Mouse (Mus musculus) forebrain, postnatal 0 days (tissue): ENCODE measurements around the gene Qprt. TPM values are rescaled to one million over a fixed set of nuclear protein-coding genes. Genes with fewer than 3 reads are reported as not detected.
"Not testable (repeated sequence)": the region's sequence is repeated elsewhere in the genome, so short reads cannot be mapped to it uniquely, and the experiment has no call there.

ENCODE experiments used
- ATAC-seq: fragments of 200-750 bp; cut with Nextera tagmentation; 2 replicates; pipeline ENCODE4 v1.8.0; 2017; ENCODE audit warnings: mild to moderate bottlenecking, moderate library complexity
- DNase-seq: peaks from one replicate; pipeline ENCODE4 v3.0.0-alpha.2; 2015
- H3K27ac ChIP-seq: fragments of 300-500 bp; sonication (generic); 2 replicates; pipeline ENCODE4 v1.5.1; 2014; ENCODE audit warnings: low read depth, mild to moderate bottlenecking, antibody characterized with exemption, low read length, moderate library complexity, mixed read lengths
- H3K27me3 ChIP-seq: fragments of 300-500 bp; sonication (generic); 2 replicates; pipeline ENCODE4 v1.6.1; 2014; ENCODE audit warnings: mild to moderate bottlenecking, low read length, mixed read lengths; ENCODE audit not compliant: insufficient read depth
- H3K36me3 ChIP-seq: fragments of 300-500 bp; sonication (generic); 2 replicates; pipeline ENCODE4 v1.6.1; 2014; ENCODE audit warnings: mild to moderate bottlenecking, moderate library complexity; ENCODE audit not compliant: insufficient read depth
- H3K4me1 ChIP-seq: fragments of 300-500 bp; sonication (generic); 2 replicates; pipeline ENCODE4 v1.6.1; 2014; ENCODE audit warnings: antibody characterized with exemption; ENCODE audit not compliant: insufficient read depth
- H3K4me2 ChIP-seq: fragments of 300-500 bp; sonication (generic); 2 replicates; pipeline ENCODE4 v1.6.1; 2014; ENCODE audit warnings: low read depth, mild to moderate bottlenecking, moderate library complexity
- H3K4me3 ChIP-seq: fragments of 300-500 bp; sonication (generic); 2 replicates; pipeline ENCODE4 v1.5.1; 2014; ENCODE audit warnings: low read depth, low read length, mixed read lengths
- H3K9ac ChIP-seq: fragments of 300-500 bp; sonication (generic); 2 replicates; pipeline ENCODE4 v1.6.1; 2014; ENCODE audit warnings: mild to moderate bottlenecking
- H3K9me3 ChIP-seq: fragments of 300-500 bp; sonication (generic); 2 replicates; pipeline ENCODE4 v1.6.1; 2016; ENCODE audit warnings: low read length
- CTCF ChIP-seq: sonication (generic); IDR thresholded peaks from 2 replicates; pipeline ENCODE4 v1.5.1; 2016; ENCODE audit warnings: antibody characterized with exemption, control low read depth, low read depth
- WGBS: fragments of 180-500 bp; shearing (Covaris S2); extraction: QIAGEN DNeasy Blood & Tissue Kit; methylation state at CpG from one replicate; pipeline ENCODE4 v1.1.7; 2014; 5-methylcytosine and 5-hydroxymethylcytosine counted together
- polyA plus RNA-seq: library from polyadenylated mRNA; unstranded; fragments of >200 nt; fragmentation: Nextera tagmentation; extraction: Ambion mirVana; gene quantifications from 2 replicates; pipeline ENCODE4 v1.2.1, GENCODE M21; 2015
- total RNA-seq: library from RNA; depleted of rRNA; stranded (reverse); fragments of >200 nt; gene quantifications from 2 replicates; pipeline ENCODE4 v1.2.3, GENCODE M21; 2014

Gene Qprt
- total and polyA plus RNA-seq, 2 experiments from 2014 or later, result 0.84 to 0.90 TPM

- Histone ChIP-seq H3K27ac (no peak overlapping the region), H3K4me1 (no peaks in the 10 kb centered on the region), H3K36me3 (no peaks in the 10 kb centered on the region), H3K4me2 (no peak overlapping the region), H3K4me3 (no peak overlapping the region), H3K9me3 (no peaks in the 10 kb centered on the region), H3K27me3 (no peaks in the 10 kb centered on the region), H3K9ac (no peak overlapping the region)
- TF ChIP-seq CTCF, result no peak
- ATAC-seq (no peak), DNase-seq (no peak)
- 87% methylated on average over 3 of the region's 3 CpGs for WGBS
These were observed 33.9 kb downstream of the Qprt start for GRCm38 (mm10) chr7:127088083-127088482.

DNA sequence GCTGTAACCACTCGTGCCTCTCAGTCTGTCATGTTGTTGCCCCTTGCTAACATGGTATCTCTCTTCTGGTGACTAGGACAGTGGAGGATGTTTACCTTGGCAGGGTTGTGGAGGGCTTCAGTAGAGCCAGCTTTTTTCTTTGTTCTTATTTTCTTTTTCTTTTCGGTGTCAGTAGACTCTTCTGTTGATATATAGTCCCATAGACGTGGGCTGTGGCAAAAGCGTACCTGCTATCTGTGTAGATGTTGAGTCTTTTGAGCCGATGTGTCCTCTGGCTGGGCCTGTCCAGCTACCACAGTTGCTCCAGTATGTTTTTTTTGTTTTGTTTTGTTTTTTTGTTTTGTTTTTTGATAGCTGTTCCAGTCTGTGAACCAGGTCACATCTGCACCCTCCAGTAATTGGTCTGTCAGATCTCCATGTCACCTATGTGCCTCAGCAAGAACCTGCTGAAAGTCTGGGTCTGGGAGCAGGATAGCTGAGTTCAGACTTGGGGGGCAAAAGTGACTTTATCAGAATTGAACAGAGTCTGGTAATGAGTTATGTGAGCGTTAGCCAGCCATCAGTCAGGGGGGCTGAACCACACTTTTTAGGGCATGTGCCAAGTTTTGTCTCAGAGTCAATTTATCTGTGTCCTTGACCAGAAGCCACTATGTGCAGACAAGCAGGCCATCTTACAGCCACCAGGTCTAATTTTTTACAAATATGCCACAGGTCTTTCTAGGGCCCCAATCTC lies 34.6 kb downstream of the Qprt start, which contains the start of gene Zg16:
Zg16 (minus strand) TSS at position 51 of the 733 bp plus-strand sequence.
- H3K36me3 ChIP-seq, H3K4me1 ChIP-seq, H3K27me3 ChIP-seq, H3K27ac ChIP-seq, H3K9me3 ChIP-seq, H3K4me2 ChIP-seq, ATAC-seq, DNase-seq, H3K9ac ChIP-seq, H3K4me3 ChIP-seq: not testable (repeated sequence)
- WGBS, result 84% methylated on average over 6 of the region's 6 CpGs

- not testable (repeated sequence) for H3K4me2 ChIP-seq, H3K4me3 ChIP-seq, H3K27ac ChIP-seq, H3K9me3 ChIP-seq, H3K4me1 ChIP-seq, H3K27me3 ChIP-seq, DNase-seq, H3K9ac ChIP-seq, ATAC-seq, H3K36me3 ChIP-seq
- 79% methylated on average over 6 of the region's 6 CpGs for WGBS
These were observed 36.3 kb downstream of the Qprt start for GRCm38 (mm10) chr7:127085751-127086150.

DNA sequence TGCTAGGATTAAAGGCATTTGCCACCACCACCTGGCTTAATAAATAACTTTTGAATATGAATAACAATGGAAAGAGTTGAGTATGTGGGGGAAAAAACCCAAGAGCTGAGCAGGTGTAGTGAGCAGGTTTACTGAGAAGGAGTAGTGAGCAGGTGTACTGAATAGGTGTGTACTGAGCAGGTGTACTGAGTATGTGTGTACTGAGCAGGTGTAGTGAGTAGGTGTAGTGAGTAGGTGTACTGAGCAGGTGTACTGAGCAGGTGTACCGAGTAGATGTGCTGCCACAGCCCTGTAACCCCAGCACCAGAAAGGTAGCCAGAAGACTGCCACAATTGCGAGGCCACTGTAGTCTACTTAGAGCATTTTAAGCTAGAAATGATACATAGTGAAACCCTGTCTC lies 37.2 kb downstream of the Qprt start:
- H3K36me3 ChIP-seq, result no peaks in the 10 kb centered on the region
- H3K4me2 ChIP-seq, result no peak overlapping the region
- ATAC-seq, result no peak
- H3K9me3 ChIP-seq, result no peaks in the 10 kb centered on the region
- H3K27ac ChIP-seq, result no peak overlapping the region
- no peak for DNase-seq
- no peak overlapping the region for H3K4me3 ChIP-seq
- no peak overlapping the region for H3K9ac ChIP-seq
- no peak for TF ChIP-seq CTCF
- H3K27me3 ChIP-seq, result no peaks in the 10 kb centered on the region
- WGBS, result 85% methylated on average over 2 of the region's 2 CpGs
- no peaks in the 10 kb centered on the region for H3K4me1 ChIP-seq

- WGBS, result 90% methylated on average over 4 of the region's 4 CpGs
- Histone ChIP-seq H3K4me2 (no peak overlapping the region), H3K4me1 (no peaks in the 10 kb centered on the region), H3K4me3 (no peak overlapping the region), H3K27me3 (no peaks in the 10 kb centered on the region), H3K36me3 (no peaks in the 10 kb centered on the region), H3K9me3 (no peaks in the 10 kb centered on the region), H3K9ac (no peak overlapping the region), H3K27ac (no peak overlapping the region)
- ATAC-seq, result no peak
- TF ChIP-seq CTCF, result no peak
- no peak for DNase-seq
These were observed 38.3 kb downstream of the Qprt start for GRCm38 (mm10) chr7:127083689-127084088.

DNA sequence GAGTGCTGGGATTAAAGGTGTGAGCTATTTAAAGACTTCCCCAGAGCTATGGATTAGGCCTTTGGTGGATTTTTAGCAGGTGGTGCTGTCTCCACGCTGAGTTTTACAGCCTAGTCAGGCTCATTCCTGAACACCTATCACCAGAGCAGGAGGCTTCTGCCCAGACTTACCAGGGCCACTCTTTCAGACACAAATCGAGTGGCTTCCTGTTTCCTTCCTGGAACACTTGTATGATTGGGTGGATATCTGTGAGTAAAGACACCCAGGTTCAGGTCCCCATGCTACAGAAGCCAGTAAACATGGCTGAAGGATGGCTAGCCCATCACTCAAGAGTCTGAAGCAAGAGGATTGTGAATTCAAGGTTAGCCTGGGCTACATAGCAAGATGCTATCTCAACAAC lies 39.0 kb downstream of the Qprt start:
- Histone ChIP-seq H3K4me1 (no peaks in the 10 kb centered on the region), H3K9me3 (no peaks in the 10 kb centered on the region), H3K27ac (no peak overlapping the region), H3K36me3 (no peaks in the 10 kb centered on the region), H3K9ac (no peak overlapping the region), H3K4me2 (no peak overlapping the region), H3K4me3 (no peak overlapping the region), H3K27me3 (no peaks in the 10 kb centered on the region)
- no peak for TF ChIP-seq CTCF
- 64% methylated on average over 2 of the region's 2 CpGs for WGBS
- ATAC-seq (no peak), DNase-seq (no peak)

- Histone ChIP-seq H3K36me3 (no peaks in the 10 kb centered on the region), H3K9ac (no peak overlapping the region), H3K27me3 (no peaks in the 10 kb centered on the region), H3K4me2 (no peak overlapping the region), H3K9me3 (no peaks in the 10 kb centered on the region), H3K4me1 (no peaks in the 10 kb centered on the region), H3K27ac (no peak overlapping the region), H3K4me3 (no peak overlapping the region)
- TF ChIP-seq CTCF, result no peak
- DNase-seq, result no peak
- ATAC-seq, result no peak
- WGBS, result 84% methylated on average over 8 of the region's 8 CpGs
These were observed 39.8 kb downstream of the Qprt start for GRCm38 (mm10) chr7:127082271-127082670.
